Mouse (Mus musculus) layer of hippocampus, adult 18-20 months (tissue): ENCODE results near the gene Katnal1. TPM values are rescaled to one million over a fixed set of nuclear protein-coding genes. Genes with fewer than 3 reads are reported as not detected.

Experiments used
- DNase-seq, 2 experiments: peaks; one replicate each; pipeline ENCODE4 v3.0.0; 2022; ENCODE audit warnings: low spot score in 2 of 2
- total RNA-seq, 2 experiments: library from RNA; stranded (reverse); gene quantifications; 2 replicates each; pipeline ENCODE4 v1.2.3; 2021

Gene Katnal1
- total RNA-seq, 2 experiments from 2014 or later: 62.6 to 65.4 TPM

DNA sequence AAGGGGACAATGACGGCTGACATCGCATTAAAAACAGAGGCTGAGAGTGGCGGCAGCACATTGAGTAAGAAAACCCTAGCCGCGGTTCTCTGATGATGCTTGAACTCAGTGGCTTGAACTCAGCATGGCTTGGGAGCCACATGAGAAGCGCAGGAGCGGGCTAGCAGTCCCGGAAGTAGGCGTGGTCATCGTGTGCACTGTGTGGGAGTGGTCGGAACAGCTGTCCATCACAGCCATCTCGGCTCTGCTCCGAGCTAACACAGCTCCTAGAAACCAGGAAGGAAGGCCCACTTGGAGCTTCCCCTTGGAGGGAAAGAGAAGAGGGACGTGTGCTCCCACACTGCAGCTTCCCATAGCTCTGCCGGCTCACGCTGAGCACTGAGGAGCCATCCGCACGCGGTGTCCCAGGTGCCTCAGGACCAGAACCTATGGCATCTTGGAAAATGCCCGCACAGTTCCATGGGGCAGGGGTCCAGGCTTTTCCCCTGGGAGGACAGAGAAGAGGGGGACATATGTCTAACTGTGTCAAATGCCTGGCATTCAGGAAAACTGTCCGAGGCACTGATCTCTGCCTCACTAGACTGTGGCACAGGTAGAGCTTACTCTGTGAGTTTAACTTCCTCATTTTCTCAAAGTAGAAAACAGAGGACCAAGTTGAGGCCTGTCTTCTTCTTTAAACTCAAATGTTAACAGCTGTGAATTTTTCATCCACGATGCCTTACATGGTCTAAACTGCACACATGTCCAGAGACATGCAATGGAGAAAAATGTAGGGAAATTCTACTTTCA lies 43.1 kb downstream of the Katnal1 start:
- DNase-seq: no peak

DNA sequence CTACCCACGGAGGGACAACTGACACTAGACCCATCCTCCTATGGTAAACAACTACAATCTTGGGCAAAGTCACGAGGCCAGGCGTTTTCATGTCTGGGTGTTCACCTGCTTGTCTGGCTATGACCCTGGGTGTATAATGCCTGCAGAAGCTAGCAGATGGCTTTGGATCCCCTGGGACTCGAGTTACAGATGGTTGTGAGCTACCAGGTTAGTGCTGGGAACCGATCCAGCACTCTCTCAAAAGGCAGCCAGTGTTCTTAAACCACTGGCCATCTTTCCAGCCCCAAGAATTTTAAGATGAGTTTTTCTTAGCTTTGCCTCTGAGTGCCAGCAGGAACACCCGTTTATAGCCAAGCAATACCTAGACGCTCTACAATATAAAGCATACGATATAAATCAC lies 45.4 kb downstream of the Katnal1 start:
- DNase-seq: no peak

DNA sequence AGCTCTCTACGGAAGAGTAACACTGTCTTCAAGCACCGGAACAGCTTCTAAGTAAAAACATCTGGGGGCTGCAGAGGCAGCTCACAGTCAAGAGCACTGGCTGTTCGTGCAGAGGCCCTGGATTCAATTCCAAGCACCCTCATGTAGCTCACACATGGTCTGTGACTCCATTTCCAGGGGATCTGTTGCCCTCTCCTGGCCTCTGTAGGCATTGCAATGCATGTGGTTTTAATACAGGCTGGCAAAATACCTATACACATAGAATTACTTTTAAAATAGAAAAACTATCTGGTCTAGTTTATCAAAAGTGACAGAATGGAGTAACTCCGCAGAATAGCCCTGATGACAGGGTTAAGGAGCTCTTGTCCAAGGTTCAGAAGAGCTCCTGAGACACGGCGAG lies 49.9 kb downstream of the Katnal1 start:
- DNase-seq: no peak

- no peak for DNase-seq
Measured at GRCm38 (mm10) chr5:148873116-148873515, 56.0 kb downstream of the Katnal1 start.

DNA sequence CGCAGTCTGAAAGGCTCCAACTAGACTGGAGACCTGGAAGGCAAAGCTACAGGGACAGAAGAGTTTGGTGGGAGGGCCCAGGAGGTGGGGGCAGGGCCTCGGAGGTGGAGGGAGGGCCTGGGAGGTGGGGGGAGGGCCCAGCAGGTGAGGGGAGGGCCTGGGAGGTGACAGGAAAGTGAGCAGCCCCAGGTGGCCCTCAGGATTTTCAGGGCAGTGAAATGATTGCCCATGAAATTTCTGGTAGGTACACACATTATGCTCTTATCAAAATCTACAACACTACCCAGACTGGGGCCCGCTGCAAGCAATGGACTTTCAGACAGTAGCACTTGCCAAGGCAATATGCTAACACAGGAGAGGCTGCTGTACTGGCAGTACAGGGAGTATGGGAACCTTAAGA lies 59.5 kb downstream of the Katnal1 start:
- no peak for DNase-seq

- DNase-seq: no peak
Measured at GRCm38 (mm10) chr5:148867766-148868165, 61.4 kb downstream of the Katnal1 start.

GRCm38 (mm10) chr5:148867171-148867570 lies 61.9 kb downstream of the Katnal1 start:
- DNase-seq: no peak

GRCm38 (mm10) chr5:148866571-148866970 lies 62.5 kb downstream of the Katnal1 start:
- no peak for DNase-seq

DNA sequence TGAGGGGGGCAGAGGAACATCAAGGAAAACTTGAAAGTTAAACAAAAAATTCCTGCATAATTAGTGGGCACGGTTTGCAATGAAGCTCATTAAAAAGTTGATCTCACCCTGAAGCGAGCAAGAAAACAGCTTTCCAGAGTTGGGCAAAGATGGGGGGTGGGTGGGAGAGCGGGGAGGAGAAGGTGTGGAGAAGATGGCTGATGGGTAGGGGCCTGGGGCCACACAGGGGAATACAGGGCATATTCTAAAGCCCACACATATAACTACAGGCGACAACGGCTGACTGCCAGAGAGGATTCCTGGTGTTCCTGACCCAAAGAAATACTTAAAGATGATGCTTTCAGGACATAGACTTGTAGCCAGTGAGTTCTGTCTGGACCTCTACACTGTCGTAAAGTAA lies 65.7 kb downstream of the Katnal1 start:
- DNase-seq: no peak

DNA sequence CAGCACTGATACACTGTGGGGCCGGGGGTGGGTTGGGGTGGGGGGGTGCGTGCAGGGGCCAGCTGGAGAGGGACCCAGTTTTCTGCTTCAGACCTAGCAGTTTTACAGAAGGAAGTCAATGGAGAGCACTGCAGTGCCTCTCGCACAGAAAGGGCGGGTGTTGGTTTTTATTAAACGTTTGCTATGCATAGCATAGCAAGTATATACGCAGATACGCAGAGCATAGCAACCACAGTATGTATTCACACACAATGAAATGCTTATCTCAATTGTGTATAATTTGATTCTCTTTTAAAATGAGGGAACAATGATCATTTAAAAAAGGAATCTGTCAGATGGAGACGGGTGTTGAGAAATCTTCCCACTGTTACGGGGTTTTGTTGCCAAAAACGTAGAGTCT lies 66.3 kb downstream of the Katnal1 start:
- DNase-seq: peak in 1 of 2 experiments; percentile 24

DNA sequence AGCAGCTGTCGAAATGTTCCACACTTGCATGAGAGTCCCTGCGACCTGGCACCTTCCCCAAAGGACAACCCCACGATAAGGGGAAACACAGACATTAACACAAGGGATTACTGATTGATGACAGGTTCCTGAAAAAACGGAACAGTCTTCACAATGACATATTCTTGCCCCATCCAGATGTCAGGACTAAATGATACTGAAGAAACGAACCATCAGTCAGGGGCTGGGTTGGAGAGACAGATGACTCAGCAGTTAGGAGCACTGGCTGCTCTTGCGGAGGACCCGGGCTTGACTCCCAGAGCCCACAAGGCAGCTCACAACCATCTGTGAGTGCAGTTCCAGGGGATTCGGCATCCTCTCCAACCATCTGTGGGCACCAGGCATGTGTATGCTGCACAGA lies 67.0 kb downstream of the Katnal1 start:
- DNase-seq: peak in 1 of 2 experiments; percentile 21

DNA sequence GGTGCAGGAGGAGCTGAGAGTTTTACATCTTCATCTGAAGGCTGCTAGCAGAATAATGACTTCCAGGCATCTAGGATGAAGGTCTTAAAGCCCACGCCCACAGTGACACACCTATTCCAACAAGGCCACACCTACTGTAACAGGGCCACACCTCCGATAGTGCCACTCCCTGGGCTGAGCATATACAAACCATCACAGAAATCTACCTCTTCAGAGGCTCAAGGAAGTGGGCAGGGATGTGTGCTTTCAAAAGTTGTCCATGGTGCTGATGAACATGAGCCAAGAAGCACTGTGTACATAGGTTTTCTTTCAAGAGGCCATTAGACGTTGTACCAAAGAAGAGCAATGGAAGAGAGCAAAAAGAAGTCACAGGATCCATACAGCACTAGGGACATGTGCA lies 71.6 kb downstream of the Katnal1 start:
- DNase-seq: no peak

DNA sequence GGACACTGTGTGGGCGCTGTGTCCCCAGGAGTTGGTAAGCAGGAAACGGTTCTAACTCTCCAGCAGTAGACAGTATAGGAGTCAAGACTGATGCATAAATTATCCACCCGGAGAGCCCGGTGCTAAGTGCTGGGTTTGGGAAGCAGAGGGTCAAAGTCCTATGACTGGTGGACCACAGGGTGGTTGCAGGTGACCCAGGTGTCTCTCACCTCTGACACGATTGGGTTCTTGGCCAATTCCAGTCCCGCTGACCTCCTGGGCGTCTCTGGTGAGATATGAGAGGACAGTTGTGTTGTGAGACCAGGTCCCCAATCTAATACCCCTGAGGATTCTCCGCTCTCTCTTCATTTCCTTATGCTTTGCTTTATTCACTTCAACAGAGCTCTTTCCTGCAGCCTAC lies 74.1 kb downstream of the Katnal1 start:
- no peak for DNase-seq

DNA sequence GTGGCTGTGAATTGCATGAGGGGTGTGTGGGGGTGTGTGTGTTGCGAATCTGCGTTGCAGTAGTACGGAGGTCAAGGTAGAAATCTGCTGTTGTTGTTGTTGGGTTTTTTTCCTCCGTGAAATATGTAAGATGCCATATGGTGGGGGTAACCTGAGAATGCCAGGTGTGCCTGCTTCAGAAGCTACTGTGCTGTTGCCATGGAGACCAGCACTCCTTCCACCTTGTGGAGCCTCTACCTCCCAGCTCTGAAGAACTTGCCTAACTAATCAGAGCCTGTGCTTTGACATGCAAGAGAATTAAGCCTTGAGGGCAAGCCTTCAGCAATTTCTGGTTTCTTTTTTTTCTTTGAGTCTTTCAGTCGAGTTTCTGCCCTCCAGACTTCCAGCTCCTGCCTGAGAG lies 75.0 kb downstream of the Katnal1 start:
- no peak for DNase-seq

DNA sequence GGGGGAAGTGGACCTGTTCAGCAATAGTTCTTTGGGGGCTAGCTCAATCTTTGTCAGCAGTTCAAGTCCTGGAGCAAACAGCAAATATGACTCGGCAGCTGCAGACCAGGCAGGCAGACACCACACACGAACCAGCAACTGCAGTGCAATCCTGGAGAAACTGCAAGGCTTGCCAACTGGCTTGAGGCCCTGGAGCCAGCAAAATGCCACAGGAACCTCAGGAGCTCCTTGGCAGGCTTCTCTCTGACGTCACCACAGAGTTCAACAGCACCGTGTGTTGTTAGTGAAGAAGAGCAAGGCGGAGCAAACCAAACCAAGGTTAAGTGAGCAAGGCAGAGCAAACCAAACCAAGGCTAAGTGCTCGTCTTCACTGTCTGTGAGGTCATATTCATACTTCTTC lies 79.6 kb downstream of the Katnal1 start:
- DNase-seq: no peak

DNA sequence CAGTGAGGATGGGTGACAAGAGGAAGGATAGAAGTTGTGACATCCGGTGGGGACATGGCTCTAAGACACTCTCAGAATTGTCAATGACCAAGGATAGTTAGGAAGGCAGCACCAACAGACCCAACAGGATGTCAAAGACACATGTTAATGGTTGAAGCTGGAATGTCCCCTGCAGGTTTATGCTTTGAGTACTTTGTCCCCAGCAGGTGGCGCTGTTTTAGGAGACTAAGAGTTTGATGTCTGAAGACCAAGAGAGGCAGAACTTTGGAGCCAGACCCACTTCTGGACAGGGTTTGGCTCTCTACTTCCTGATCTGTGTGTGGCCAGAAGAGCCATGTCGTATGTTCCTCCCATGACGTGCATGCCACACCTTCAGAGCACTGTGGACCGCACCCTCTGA lies 82.1 kb downstream of the Katnal1 start:
- no peak for DNase-seq

GRCm38 (mm10) chr5:148837069-148837468 lies 92.1 kb downstream of the Katnal1 start:
- no peak for DNase-seq

DNA sequence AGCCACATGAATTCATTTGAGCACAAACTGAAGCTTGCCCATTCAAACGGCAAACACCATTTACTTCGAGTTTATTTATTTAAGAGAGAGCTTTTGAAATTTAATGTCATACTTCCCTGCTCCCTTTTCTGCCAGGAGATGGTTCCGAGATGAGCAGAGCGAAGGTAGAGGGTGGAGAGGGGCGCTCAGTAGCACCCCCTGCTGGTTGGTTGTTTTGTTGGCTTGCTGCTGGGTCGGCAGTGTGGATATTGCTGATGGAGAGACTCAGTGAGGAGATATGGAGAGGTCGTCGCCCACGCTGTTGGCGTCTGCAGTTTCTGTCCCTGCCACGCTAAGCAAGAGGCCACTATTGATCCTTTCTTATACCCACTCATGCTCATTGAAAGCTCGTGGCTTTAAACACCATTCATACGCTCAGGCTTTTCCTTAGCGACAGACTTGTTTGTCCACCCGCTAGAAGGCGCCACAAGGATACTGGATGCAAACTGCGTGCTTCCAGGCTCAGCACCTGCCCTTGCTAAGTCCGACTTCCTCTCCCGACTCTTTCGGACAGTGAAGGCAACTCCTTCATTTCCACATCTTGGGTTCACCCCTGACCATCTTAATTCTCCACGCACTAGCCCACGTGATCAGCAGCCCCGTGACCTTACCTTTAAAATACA lies 97.4 kb downstream of the Katnal1 start:
- DNase-seq: peak; percentile 56 to 82

DNA sequence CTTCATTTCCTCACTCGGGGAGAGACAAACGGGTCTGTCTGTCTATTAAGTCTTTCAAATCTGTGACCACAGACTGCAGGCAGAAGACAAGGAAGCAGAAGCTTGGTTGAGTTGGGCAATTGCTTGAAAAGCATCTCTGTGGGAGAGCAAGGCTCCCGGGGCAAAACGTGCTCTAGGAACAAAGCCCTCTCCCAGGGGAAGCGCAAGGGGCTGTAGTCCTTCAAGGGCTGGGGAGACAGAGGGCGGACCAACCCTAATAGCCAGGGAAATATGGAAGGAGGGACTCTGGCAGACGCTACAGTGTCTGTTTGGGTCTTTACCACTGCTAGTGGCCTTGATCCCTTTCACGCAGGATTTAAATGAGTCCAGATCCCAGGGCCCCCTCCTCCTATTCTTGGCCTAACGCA lies 98.0 kb downstream of the Katnal1 start:
- DNase-seq: no peak

DNA sequence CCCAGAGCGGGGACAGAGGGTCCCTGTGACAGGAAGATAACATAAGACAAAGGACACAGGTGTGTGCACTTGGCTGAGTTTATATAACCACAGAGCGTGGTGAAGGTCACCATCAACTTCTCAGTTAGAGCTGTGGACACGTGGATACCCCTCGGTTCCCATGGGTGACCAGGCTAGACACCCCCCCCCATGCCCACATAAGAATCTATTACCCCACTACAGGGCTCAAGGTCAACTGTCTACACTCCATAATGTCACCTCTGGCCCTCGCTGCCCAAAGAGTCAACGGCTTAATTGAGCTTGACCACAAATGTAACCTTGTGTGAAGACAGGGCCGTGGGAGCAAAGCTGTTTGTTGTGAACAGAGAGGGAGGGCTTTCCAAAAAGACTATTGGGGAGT lies 103.4 kb downstream of the Katnal1 start:
- DNase-seq: no peak

DNA sequence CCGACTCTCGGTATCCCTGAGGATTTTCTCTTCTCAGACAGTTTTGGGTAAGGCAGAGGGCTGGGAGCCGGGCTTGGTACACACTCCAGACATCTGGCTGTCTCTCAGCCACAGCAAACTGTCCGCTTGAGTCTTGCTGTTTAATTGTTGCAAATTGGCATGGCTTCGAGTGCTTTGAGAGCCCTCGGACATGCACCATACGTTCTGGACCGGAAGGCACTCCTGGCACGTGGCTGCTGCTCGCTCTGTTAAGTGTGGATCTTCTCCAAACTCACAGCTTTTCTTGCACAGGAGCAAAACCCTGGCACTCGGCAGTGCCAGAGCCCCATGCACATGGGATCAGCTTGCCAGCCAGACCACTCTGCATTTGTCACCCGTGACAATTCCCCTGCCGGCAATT lies 106.3 kb downstream of the Katnal1 start:
- no peak for DNase-seq
